Mouse (Mus musculus) ES-E14 (cell line): ENCODE measurements around the gene Dpf3.

Experiments used
- CHD2 ChIP-seq: IDR thresholded peaks from 2 replicates; pipeline ENCODE4 v1.6.1; 2014; ENCODE audit warnings: mild to moderate bottlenecking, low read depth, low read length, inconsistent platforms
- HCFC1 ChIP-seq: IDR thresholded peaks from 2 replicates; pipeline ENCODE4 v1.6.1; 2012; ENCODE audit warnings: low read length, inconsistent platforms, borderline replicate concordance; ENCODE audit not compliant: insufficient read depth
- MAFK ChIP-seq: IDR thresholded peaks from 2 replicates; pipeline ENCODE4 v1.6.1; 2014; ENCODE audit warnings: mild to moderate bottlenecking, low read depth, low read length, inconsistent platforms; ENCODE audit not compliant: insufficient read depth
- ZC3H11A ChIP-seq: IDR thresholded peaks from 2 replicates; pipeline ENCODE4 v1.6.1; 2012; ENCODE audit warnings: low read depth, mild to moderate bottlenecking, inconsistent platforms, low read length, borderline replicate concordance
- ZNF384 ChIP-seq: IDR thresholded peaks from 2 replicates; pipeline ENCODE4 v1.6.1; 2012; ENCODE audit warnings: low read depth, low read length, inconsistent platforms

- TF ChIP-seq HCFC1 = no peak
- TF ChIP-seq ZC3H11A = no peak
- TF ChIP-seq MAFK = no peak
- TF ChIP-seq ZNF384 = no peak
- no peak for TF ChIP-seq CHD2
These were observed 46.7 kb upstream of the Dpf3 start for GRCm38 (mm10) chr12:83534190-83534589.
